In the genomic region with DNA sequence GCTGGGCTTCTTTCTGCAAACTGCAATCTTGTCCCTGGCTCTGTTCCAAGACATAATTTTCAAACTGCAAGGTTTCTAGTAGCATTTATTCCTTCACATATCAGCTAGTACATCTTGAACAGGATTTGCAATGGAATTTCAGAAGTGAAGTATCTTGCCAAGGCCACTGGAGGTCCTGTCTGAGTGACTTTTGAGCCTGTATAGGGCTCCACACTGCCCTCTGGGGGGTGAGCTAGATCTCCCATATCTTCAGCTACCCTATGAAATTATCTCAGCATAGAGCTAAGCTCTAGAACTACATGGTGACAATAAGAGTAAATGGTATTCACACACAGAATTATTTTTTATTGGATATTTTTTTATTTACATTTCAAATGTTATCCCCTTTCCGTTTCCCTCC, we compare ENCODE assay signal across 9 mouse cellular contexts. TPM values are rescaled to one million over a fixed set of nuclear protein-coding genes. Genes with fewer than 3 reads are reported as not detected.
DNase-seq lines count a peak whose midpoint lies in the region; ATAC-seq and TF ChIP-seq lines count a peak whose summit lies in the region.
"Had no signal": no experiment of that assay in that cellular context is flagged by ENCODE, and none has a peak within 500 bp of the region (broad histone marks: within the 10 kb centered on the region; RNA-seq: fewer than 3 reads in every experiment).

No protein-coding gene starts in this region.

- peak; percentile 6 for DNase-seq in kidney, adult 18-20 months
- DNase-seq in G1E (ENCODE audit: low spot score): peak; percentile 3
- DNase-seq in kidney, postnatal 14 days: peak; percentile 15
- DNase-seq in frontal cortex, postnatal 36 days (ENCODE audit: low spot score in 2 of 2): no peak
- DNase-seq in cerebellum, postnatal 25 days: no peak
- DNase-seq in cerebellum, adult 9-10 months: no peak

- H3K36me3 ChIP-seq in kidney, embryonic 14.5 days (ENCODE audit: control insufficient read depth, insufficient read depth, low read length): no peaks in the 10 kb centered on the region
- H3K36me3 ChIP-seq in G1E (replicated peaks): no peaks in the 10 kb centered on the region
- H3K36me3 ChIP-seq: neural tube, embryonic 12.5 days had no signal

- H3K4me2 ChIP-seq in kidney, embryonic 14.5 days (replicated peaks; ENCODE audit: low read depth, low read length): no peak overlapping the region
- H3K4me2 ChIP-seq: neural tube, embryonic 12.5 days had no signal

- no peak overlapping the region for H3K9ac ChIP-seq in kidney, embryonic 14.5 days (ENCODE audit: low read depth, low read length)
- H3K9ac ChIP-seq: neural tube, embryonic 12.5 days had no signal

- H3K27ac ChIP-seq in kidney, embryonic 14.5 days (ENCODE audit: low read depth, low read length): no peak overlapping the region
- H3K27ac ChIP-seq: neural tube, embryonic 12.5 days had no signal

- H3K9me3 ChIP-seq in kidney, embryonic 14.5 days (ENCODE audit: control insufficient read depth, low read length): no peaks in the 10 kb centered on the region
- H3K9me3 ChIP-seq in G1E (replicated peaks): no peaks in the 10 kb centered on the region
- H3K9me3 ChIP-seq: neural tube, embryonic 12.5 days had no signal

- no peak overlapping the region for H3K4me3 ChIP-seq in kidney, embryonic 14.5 days (ENCODE audit: low read length)
- H3K4me3 ChIP-seq in G1E (ENCODE audit: low read depth, low read length): no peak overlapping the region
- H3K4me3 ChIP-seq: neural tube, embryonic 12.5 days had no signal

- no peak for ATAC-seq in kidney, embryonic 14.5 days (ENCODE audit: low FRiP score, low TSS enrichment)
- no peak for ATAC-seq in G1E (ENCODE audit: extremely low read depth, insufficient number of reproducible peaks, low FRiP score, poor library complexity, severe bottlenecking)
- peak; percentile 85 for ATAC-seq in neutrophil, adult 5-6 weeks (ENCODE audit: extremely low read depth, insufficient number of reproducible peaks, low FRiP score, poor library complexity, severe bottlenecking)

- no peaks in the 10 kb centered on the region for H3K27me3 ChIP-seq in kidney, embryonic 14.5 days (ENCODE audit: control insufficient read depth, insufficient read depth, low read length)
- H3K27me3 ChIP-seq in G1E (ENCODE audit: insufficient read depth, low read length): no peaks in the 10 kb centered on the region
- H3K27me3 ChIP-seq: neural tube, embryonic 12.5 days had no signal

- WGBS in kidney, embryonic 14.5 days: 97% methylated on average over 1 of the region's 1 CpGs

- no peaks in the 10 kb centered on the region for H3K4me1 ChIP-seq in kidney, embryonic 14.5 days (ENCODE audit: control insufficient read depth, insufficient read depth, low read length)
- peaks cover 6% of the 10 kb centered on the region; the same call in 1 of the 2 replicates for H3K4me1 ChIP-seq in G1E (ENCODE audit: insufficient read depth, low read depth, low read length)
- H3K4me1 ChIP-seq: neural tube, embryonic 12.5 days had no signal

- TF ChIP-seq CTCF in G1E (IDR thresholded peaks at IDR 0.05; ENCODE audit: low read depth, low read length): no peak

RNA-seq across cellular contexts. Expression of gene Ccr5, which starts 2.9 kb away (rescaled TPM):
- polyA plus RNA-seq in kidney, embryonic 14.5 days (2014; fragmentation: Nextera tagmentation; extraction: Ambion mirVana): 0.33 and 0.60 TPM in 2 replicates
- total RNA-seq in G1E (2014; fragmentation: Nextera tagmentation) (not detected in 2 replicates), G1E (2017) (0.17 and 0.22 TPM in 2 replicates)
- polyA plus RNA-seq in G1E (2012): not detected in 2 replicates
- 0.70 and 1.5 TPM in 2 replicates for total RNA-seq in neutrophil, adult 5-6 weeks (2017)

RNA-seq across cellular contexts. Expression of gene Ccr2, which starts 16.7 kb away (rescaled TPM):
- polyA plus RNA-seq in kidney, embryonic 14.5 days (2014; fragmentation: Nextera tagmentation; extraction: Ambion mirVana): 1.6 and 1.9 TPM in 2 replicates
- total RNA-seq in G1E (2014; fragmentation: Nextera tagmentation) (0.24 TPM in 1 of 2 replicates, not detected in the other), G1E (2017) (0.46 and 0.93 TPM in 2 replicates)
- polyA plus RNA-seq in G1E (2012): not detected in 2 replicates
- total RNA-seq in neutrophil, adult 5-6 weeks (2017): 62.9 and 70.1 TPM in 2 replicates

Comparison
In these comparisons a context has a peak if more than half of its experiments do, and no peak if none do; other contexts are left out.
1. DNase-seq: peak in kidney, adult 18-20 months (single experiment), G1E (single experiment) and kidney, postnatal 14 days (single experiment); none in frontal cortex, postnatal 36 days (0 of 2), cerebellum, postnatal 25 days (0 of 2) and cerebellum, adult 9-10 months (single experiment).
2. RNA of gene Ccr2, which starts 16.7 kb away (total RNA-seq): 62.9 to 70.1 TPM in neutrophil, adult 5-6 weeks; 0.24 to 0.93 TPM in G1E; every median in the first group is over 10 times any median in the second.